In genomic region chr3:101816006-101816405, GRCm38 (mm10) we compare ENCODE assay signal across 11 mouse cellular contexts.
"Had no signal": no experiment of that assay in that cellular context is flagged by ENCODE, and none has a peak within 500 bp of the region (broad histone marks: within the 10 kb centered on the region; RNA-seq: fewer than 3 reads in every experiment).

No protein-coding gene starts in this region.

- DNase-seq: gastrocnemius, postnatal 14 days; gastrocnemius, postnatal 36 days; heart, adult 18-20 months; heart, postnatal 10 days; heart, postnatal 4 days; kidney, adult 18-20 months; kidney, adult 8-10 months; kidney, postnatal 10 days; kidney, postnatal 25 days; kidney, postnatal 4 days; liver had no signal
